Mouse (Mus musculus): ENCODE measurements around the gene Cped1. TPM values are rescaled to one million over a fixed set of nuclear protein-coding genes. Genes with fewer than 3 reads are reported as not detected.
A peak's percentile ranks its signal among the peaks of the same experiment; 100 is the strongest.

Gene Cped1
- polyA plus RNA-seq, 1 experiment from 2014 or later = 41.8 TPM

GRCm38 (mm10) chr6:22266018-22266417, 280.3 kb downstream of the Cped1 start:
- Histone ChIP-seq H3K9me3 (replicated peaks) (no peaks in the 10 kb centered on the region), H3K4me1 (no peaks in the 10 kb centered on the region), H3K4me3 (replicated peaks) (no peak overlapping the region), H3K27ac (no peak overlapping the region), H3K4me2 (no peak overlapping the region), H3K36me3 (no peaks in the 10 kb centered on the region), H3K27me3 (no peaks in the 10 kb centered on the region), H3K9ac (no peak overlapping the region)
- no peak for ATAC-seq (replicated peaks; ENCODE audit: low FRiP score)
- 85% methylated on average over 4 of the region's 4 CpGs for WGBS

GRCm38 (mm10) chr6:22267807-22268667, 282.3 kb downstream of the Cped1 start:
- no peak overlapping the region for H3K9ac ChIP-seq
- WGBS = 69% methylated on average over 5 of the region's 5 CpGs
- no peak for ATAC-seq (replicated peaks; ENCODE audit: low FRiP score)

GRCm38 (mm10) chr6:22268677-22269076, 283.0 kb downstream of the Cped1 start:
- H3K36me3 ChIP-seq = no peaks in the 10 kb centered on the region
- no peak overlapping the region for H3K4me2 ChIP-seq
- H3K9me3 ChIP-seq (replicated peaks) = no peaks in the 10 kb centered on the region
- no peaks in the 10 kb centered on the region for H3K4me1 ChIP-seq
- ATAC-seq (replicated peaks; ENCODE audit: low FRiP score) = no peak
- H3K9ac ChIP-seq = no peak overlapping the region
- H3K27me3 ChIP-seq = no peaks in the 10 kb centered on the region
- H3K4me3 ChIP-seq (replicated peaks) = no peak overlapping the region
- H3K27ac ChIP-seq = no peak overlapping the region

More at GRCm38 (mm10) chr6:22267807-22268667, 282.3 kb downstream of the Cped1 start:
- Histone ChIP-seq H3K4me2 (no peak overlapping the region), H3K4me1 (no peaks in the 10 kb centered on the region), H3K27me3 (no peaks in the 10 kb centered on the region), H3K4me3 (replicated peaks) (no peak overlapping the region), H3K27ac (no peak overlapping the region), H3K9me3 (replicated peaks) (no peaks in the 10 kb centered on the region), H3K36me3 (no peaks in the 10 kb centered on the region)

DNA sequence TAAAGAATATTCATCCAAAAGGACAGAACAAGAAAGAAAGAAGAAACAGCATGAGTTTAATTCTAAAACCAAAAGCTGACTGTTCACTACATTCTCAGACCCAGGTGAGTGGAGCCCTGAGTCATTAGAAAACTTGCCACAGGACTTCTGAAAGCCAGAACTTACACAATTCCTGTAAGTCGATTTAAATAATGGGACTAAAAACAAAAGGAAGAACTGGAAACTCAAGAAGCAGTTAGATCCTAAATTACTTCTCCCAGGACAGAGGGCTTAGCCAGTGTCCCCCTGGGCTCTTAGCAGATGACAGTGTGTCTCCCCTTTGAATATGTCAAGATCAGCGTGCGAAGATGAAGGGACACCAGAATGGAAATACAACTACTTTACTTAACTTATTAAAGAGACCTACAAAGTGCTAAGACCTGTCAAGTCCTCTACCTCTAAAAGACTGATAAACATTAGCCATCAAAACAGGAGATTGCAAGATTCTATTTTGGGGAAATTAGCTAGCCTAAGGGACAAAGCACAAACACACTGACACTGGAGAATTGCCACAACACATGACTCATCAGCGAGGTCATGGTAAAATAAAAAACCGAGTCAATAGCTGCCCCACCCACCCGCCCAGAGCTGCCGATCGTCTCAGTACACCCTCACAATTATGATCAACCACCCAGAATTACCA, 284.3 kb downstream of the Cped1 start:
- ATAC-seq (replicated peaks; ENCODE audit: low FRiP score) = no peak
- no peak overlapping the region for H3K4me3 ChIP-seq (replicated peaks)
- no peaks in the 10 kb centered on the region for H3K27me3 ChIP-seq
- no peaks in the 10 kb centered on the region for H3K9me3 ChIP-seq (replicated peaks)
- H3K4me1 ChIP-seq = no peaks in the 10 kb centered on the region
- no peak overlapping the region for H3K27ac ChIP-seq
- H3K9ac ChIP-seq = no peak overlapping the region
- H3K36me3 ChIP-seq = no peaks in the 10 kb centered on the region
- WGBS = 85% methylated on average over 8 of the region's 8 CpGs
- H3K4me2 ChIP-seq = no peak overlapping the region

GRCm38 (mm10) chr6:22277941-22278340, 292.2 kb downstream of the Cped1 start:
- no peak overlapping the region for H3K27ac ChIP-seq
- H3K9me3 ChIP-seq (replicated peaks) = no peaks in the 10 kb centered on the region
- 91% methylated on average over 3 of the region's 3 CpGs for WGBS
- no peak for ATAC-seq (replicated peaks; ENCODE audit: low FRiP score)
- H3K9ac ChIP-seq = no peak overlapping the region
- H3K4me1 ChIP-seq = peaks cover 21% of the 10 kb centered on the region
- H3K36me3 ChIP-seq = no peaks in the 10 kb centered on the region
- no peak overlapping the region for H3K4me2 ChIP-seq
- no peak overlapping the region for H3K4me3 ChIP-seq (replicated peaks)
- no peaks in the 10 kb centered on the region for H3K27me3 ChIP-seq

GRCm38 (mm10) chr6:22280217-22280861, 294.6 kb downstream of the Cped1 start:
- peak overlapping the region; percentile 46 for H3K4me2 ChIP-seq

DNA sequence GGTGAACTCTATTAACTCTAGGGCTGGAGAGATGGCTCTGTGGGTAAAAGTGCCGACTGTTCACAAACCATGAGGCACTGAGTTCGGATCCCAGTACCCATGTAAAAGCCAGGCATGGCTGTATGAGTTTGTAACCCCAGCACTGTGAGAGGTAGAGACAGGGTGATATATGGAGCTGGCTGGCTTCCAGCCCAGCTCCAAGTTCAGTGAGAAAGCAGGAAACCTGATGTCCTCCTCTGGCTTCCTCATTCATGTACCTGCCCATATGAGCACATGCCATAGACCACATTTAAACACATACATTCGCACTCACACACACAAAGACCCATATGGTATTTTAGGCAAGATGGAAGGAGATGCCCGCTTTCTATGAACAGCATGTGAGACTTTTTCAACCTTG, 296.7 kb downstream of the Cped1 start:
- Histone ChIP-seq H3K4me2 (no peak overlapping the region), H3K4me3 (replicated peaks) (no peak overlapping the region), H3K27ac (no peak overlapping the region), H3K9ac (no peak overlapping the region), H3K4me1 (peaks cover 21% of the 10 kb centered on the region), H3K9me3 (replicated peaks) (no peaks in the 10 kb centered on the region), H3K27me3 (peaks cover 15% of the 10 kb centered on the region), H3K36me3 (no peaks in the 10 kb centered on the region)
- 80% methylated on average over 4 of the region's 4 CpGs for WGBS
- no peak for ATAC-seq (replicated peaks; ENCODE audit: low FRiP score)

More at GRCm38 (mm10) chr6:22280217-22280861, 294.6 kb downstream of the Cped1 start:
- H3K9ac ChIP-seq = no peak overlapping the region
- no peaks in the 10 kb centered on the region for H3K36me3 ChIP-seq
- WGBS = 29% methylated on average over 14 of the region's 14 CpGs
- H3K9me3 ChIP-seq (replicated peaks) = no peaks in the 10 kb centered on the region
- H3K27me3 ChIP-seq = no peaks in the 10 kb centered on the region
- ATAC-seq (replicated peaks; ENCODE audit: low FRiP score) = peak; percentile 81
- peak overlapping the region; percentile 15; the same call in 1 of the 2 replicates for H3K4me3 ChIP-seq (replicated peaks)
- peak overlapping the region; percentile 68 for H3K27ac ChIP-seq
- H3K4me1 ChIP-seq = peaks cover 21% of the 10 kb centered on the region

- Histone ChIP-seq H3K4me2 (peak within 1 kb of the TSS; percentile 77), H3K27me3 (peaks cover 56% of the 10 kb centered on the region), H3K9ac (peak within 1 kb of the TSS; percentile 21; the same call in 1 of the 2 replicates), H3K27ac (no peak within 1 kb of the TSS), H3K4me3 (replicated peaks) (peak within 1 kb of the TSS; percentile 42), H3K36me3 (no peaks in the 10 kb centered on the region), H3K4me1 (peaks cover 22% of the 10 kb centered on the region), H3K9me3 (replicated peaks) (no peaks in the 10 kb centered on the region)
- 2% methylated on average over 20 of the region's 20 CpGs for WGBS
- ATAC-seq (replicated peaks; ENCODE audit: low FRiP score) = peak; percentile 79
These were observed 302.5 kb downstream of the Cped1 start, which contains the start of gene Wnt16 for GRCm38 (mm10) chr6:22288004-22288736. TSS of gene Wnt16 (plus strand) at chr6:22288227.

DNA sequence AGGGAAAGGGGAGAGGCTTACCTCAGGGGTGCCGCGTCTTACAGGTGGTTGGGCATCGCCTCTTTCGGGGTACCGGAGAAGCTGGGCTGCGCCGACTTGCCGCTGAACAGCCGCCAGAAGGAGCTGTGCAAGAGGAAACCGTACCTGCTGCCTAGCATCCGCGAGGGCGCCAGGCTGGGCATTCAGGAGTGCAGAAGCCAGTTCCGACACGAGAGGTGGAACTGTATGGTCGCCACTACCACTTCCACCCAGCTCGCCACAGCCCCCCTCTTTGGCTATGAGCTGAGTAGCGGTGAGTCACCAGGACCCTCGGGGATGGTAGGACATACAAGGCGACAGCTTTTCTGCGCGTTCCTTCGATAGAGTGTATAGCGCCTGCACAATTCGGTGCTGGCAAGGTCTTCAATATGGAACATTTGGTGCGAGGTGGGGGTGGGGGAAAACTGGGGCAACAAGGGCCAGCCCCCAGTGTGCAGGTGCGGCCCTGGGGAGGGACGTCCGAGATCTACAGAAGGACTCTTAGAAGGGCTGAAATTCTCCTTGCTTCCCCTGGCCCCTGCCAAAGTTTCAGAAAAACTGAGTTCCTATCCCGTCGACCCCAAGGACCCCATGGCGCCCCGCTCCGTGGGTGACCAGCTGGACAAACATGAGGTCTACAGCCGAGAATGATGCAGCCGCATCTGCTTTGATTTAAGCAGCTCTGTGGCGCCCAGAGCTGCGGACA, 303.2 kb downstream of the Cped1 start:
- Histone ChIP-seq H3K4me2 (peak overlapping the region; percentile 77), H3K4me1 (peaks cover 22% of the 10 kb centered on the region), H3K9ac (peak overlapping the region; percentile 21; the same call in 1 of the 2 replicates), H3K27me3 (peaks cover 62% of the 10 kb centered on the region), H3K36me3 (no peaks in the 10 kb centered on the region), H3K4me3 (replicated peaks) (peak overlapping the region; percentile 42), H3K9me3 (replicated peaks) (no peaks in the 10 kb centered on the region), H3K27ac (no peak overlapping the region)
- peak; percentile 70 for ATAC-seq (replicated peaks; ENCODE audit: low FRiP score)
- under 1% methylated on average over 38 of the region's 38 CpGs for WGBS

DNA sequence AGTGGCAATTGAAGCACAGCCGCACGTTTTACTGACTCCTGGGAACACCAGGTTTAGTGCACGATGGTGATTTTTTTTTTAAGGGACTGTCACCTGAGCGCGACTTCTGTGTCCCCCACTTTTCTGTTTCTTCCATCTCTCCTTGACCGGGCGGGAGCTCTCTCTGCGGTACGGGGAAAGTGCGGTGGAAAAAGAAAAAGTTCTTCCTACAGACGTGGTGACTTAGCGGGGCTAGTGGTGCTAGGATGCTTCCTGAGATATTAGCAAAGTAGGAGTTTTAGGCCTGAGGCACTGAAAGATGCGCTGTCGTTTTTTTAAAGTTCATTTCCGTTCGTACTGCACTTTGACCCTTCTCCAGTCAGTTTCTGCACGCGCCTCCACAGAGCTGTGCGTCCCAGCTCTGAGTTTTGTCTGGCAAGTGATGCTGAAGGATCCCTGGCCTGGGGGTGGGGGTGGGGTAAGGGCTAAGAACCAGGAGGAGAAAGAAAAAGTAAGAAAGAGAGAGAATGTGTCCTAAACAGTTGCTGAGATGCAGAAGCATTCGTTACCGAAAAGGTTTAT, 303.8 kb downstream of the Cped1 start:
- peaks cover 65% of the 10 kb centered on the region for H3K27me3 ChIP-seq
- WGBS = 2% methylated on average over 21 of the region's 21 CpGs
- peak overlapping the region; percentile 77 for H3K4me2 ChIP-seq
- H3K27ac ChIP-seq = no peak overlapping the region
- no peaks in the 10 kb centered on the region for H3K36me3 ChIP-seq
- H3K4me3 ChIP-seq (replicated peaks) = peak overlapping the region; percentile 42
- H3K4me1 ChIP-seq = peaks cover 22% of the 10 kb centered on the region
- ATAC-seq (replicated peaks; ENCODE audit: low FRiP score) = no peak
- H3K9ac ChIP-seq = no peak overlapping the region
- no peaks in the 10 kb centered on the region for H3K9me3 ChIP-seq (replicated peaks)

DNA sequence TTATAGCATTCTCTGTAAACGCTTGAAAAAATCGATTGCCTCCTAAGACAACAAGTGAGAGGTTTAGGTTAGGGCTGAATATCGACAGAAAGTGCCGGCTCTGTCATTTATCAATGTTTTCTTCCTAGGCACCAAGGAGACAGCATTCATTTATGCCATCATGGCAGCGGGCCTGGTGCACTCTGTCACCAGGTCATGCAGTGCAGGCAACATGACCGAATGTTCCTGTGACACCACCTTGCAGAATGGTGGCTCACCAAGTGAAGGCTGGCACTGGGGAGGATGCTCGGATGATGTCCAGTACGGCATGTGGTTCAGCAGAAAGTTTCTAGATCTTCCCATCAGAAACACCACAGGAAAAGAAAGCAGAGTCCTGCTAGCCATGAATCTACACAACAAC, 305.1 kb downstream of the Cped1 start:
- WGBS = 76% methylated on average over 8 of the region's 8 CpGs
- no peaks in the 10 kb centered on the region for H3K9me3 ChIP-seq (replicated peaks)
- H3K27ac ChIP-seq = no peak overlapping the region
- H3K4me3 ChIP-seq (replicated peaks) = no peak overlapping the region
- no peak overlapping the region for H3K9ac ChIP-seq
- H3K36me3 ChIP-seq = no peaks in the 10 kb centered on the region
- H3K27me3 ChIP-seq = peaks cover 67% of the 10 kb centered on the region
- H3K4me2 ChIP-seq = no peak overlapping the region
- peaks cover 26% of the 10 kb centered on the region for H3K4me1 ChIP-seq
- ATAC-seq (replicated peaks; ENCODE audit: low FRiP score) = no peak
